Mouse (Mus musculus) midbrain, embryonic 14.5 days (tissue): ENCODE results near the gene P2ry14. TPM values are rescaled to one million over a fixed set of nuclear protein-coding genes. Genes with fewer than 3 reads are reported as not detected.
"Not testable (repeated sequence)": the region's sequence is repeated elsewhere in the genome, so short reads cannot be mapped to it uniquely, and the experiment has no call there.

Source experiments
- ATAC-seq: fragments of 200-750 bp; cut with Nextera tagmentation; 2 replicates; pipeline ENCODE4 v1.8.0; 2017; ENCODE audit warnings: moderate number of reproducible peaks, moderate library complexity; ENCODE audit not compliant: low FRiP score, low TSS enrichment
- DNase-seq: peaks from one replicate; pipeline ENCODE4 v3.0.0-alpha.2; 2015
- H3K27ac ChIP-seq: fragments of 300-500 bp; sonication (generic); replicated peaks from 2 replicates; pipeline ENCODE4 v1.5.1; 2014; ENCODE audit warnings: mild to moderate bottlenecking, low read depth, low read length, moderate library complexity
- H3K27me3 ChIP-seq: fragments of 300-500 bp; sonication (generic); 2 replicates; pipeline ENCODE4 v1.6.1; 2014; ENCODE audit warnings: low read length, control low read depth, mixed read lengths; ENCODE audit not compliant: control insufficient read depth, insufficient read depth
- H3K36me3 ChIP-seq: fragments of 300-500 bp; sonication (generic); 2 replicates; pipeline ENCODE4 v1.6.1; 2014; ENCODE audit warnings: low read length, control low read depth; ENCODE audit not compliant: control insufficient read depth, insufficient read depth
- H3K4me1 ChIP-seq: fragments of 300-500 bp; sonication (generic); 2 replicates; pipeline ENCODE4 v1.6.1; 2014; ENCODE audit warnings: mild to moderate bottlenecking, antibody characterized with exemption, low read length, control low read depth; ENCODE audit not compliant: control insufficient read depth, insufficient read depth
- H3K4me2 ChIP-seq: fragments of 300-500 bp; sonication (generic); 2 replicates; pipeline ENCODE4 v1.6.1; 2014; ENCODE audit warnings: mild to moderate bottlenecking, low read length, moderate library complexity
- H3K4me3 ChIP-seq: fragments of 300-500 bp; sonication (generic); replicated peaks from 2 replicates; pipeline ENCODE4 v1.5.1; 2014; ENCODE audit warnings: low read depth, low read length
- H3K9ac ChIP-seq: fragments of 300-500 bp; sonication (generic); replicated peaks from 2 replicates; pipeline ENCODE4 v1.6.1; 2014; ENCODE audit warnings: mild to moderate bottlenecking, low read length, moderate library complexity
- H3K9me3 ChIP-seq: fragments of 300-500 bp; sonication (generic); 2 replicates; pipeline ENCODE4 v1.6.1; 2016; ENCODE audit warnings: low read length, control low read depth, mixed read lengths; ENCODE audit not compliant: control insufficient read depth
- WGBS: fragments of 180-500 bp; shearing (Covaris S2); extraction: QIAGEN DNeasy Blood & Tissue Kit; methylation state at CpG from one replicate; pipeline ENCODE4 v1.1.7; 2014; 5-methylcytosine and 5-hydroxymethylcytosine counted together
- polyA plus RNA-seq: library from polyadenylated mRNA; unstranded; fragments of >200 nt; fragmentation: Nextera tagmentation; extraction: Ambion mirVana; gene quantifications from 2 replicates; pipeline ENCODE4 v1.2.1, GENCODE M21; 2014

P2ry14 gene
- polyA plus RNA-seq, 1 experiment from 2014 or later = 4.1 TPM

DNA sequence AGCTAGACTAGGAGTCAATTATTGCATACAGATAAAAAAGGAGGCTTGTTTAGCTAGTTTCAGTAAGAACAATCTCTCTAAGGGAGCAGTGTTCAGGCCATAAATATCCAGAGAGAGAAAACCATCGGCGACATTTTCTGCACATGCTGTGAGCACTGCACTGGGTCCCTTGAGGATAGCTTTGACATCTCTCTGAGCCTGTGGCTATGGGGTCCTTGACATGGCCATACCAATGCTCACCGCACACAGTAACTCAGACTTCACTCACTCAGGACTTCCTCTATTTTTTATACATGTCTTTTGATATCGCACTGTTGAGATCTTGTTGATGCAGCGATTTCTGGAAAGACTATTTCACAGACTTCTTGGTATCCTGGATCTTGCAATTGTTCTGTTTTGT is 3.6 kb upstream of the P2ry14 start:
- no peaks in the 10 kb centered on the region for H3K9me3 ChIP-seq
- DNase-seq = no peak
- no peak overlapping the region for H3K27ac ChIP-seq
- 99% methylated on average over 5 of the region's 5 CpGs for WGBS
- H3K36me3 ChIP-seq = no peaks in the 10 kb centered on the region
- no peak overlapping the region for H3K4me3 ChIP-seq
- H3K4me2 ChIP-seq = no peak overlapping the region
- no peak for ATAC-seq
- H3K4me1 ChIP-seq = no peaks in the 10 kb centered on the region
- H3K27me3 ChIP-seq = no peaks in the 10 kb centered on the region
- H3K9ac ChIP-seq = no peak overlapping the region

DNA sequence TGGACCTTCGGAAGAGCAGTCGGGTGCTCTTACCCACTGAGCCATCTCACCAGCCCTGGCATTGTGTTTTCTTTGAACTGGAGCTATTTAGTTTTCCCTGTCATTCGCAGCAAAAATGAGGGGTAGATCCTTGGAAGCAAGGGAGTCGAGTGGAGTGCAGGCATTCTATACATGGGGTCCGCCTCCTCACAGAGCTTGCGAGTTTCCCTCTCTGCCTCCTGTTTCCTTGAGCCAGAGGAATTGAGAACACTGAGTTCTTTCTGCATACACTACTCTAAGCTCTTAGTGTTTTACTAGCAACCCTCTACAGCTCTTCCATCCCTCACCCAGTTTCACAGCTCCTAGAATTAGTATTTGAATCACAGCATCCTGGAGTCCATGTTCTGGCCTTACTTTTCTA is 2.0 kb upstream of the P2ry14 start:
- no peaks in the 10 kb centered on the region for H3K36me3 ChIP-seq
- 95% methylated on average over 6 of the region's 6 CpGs for WGBS

DNA sequence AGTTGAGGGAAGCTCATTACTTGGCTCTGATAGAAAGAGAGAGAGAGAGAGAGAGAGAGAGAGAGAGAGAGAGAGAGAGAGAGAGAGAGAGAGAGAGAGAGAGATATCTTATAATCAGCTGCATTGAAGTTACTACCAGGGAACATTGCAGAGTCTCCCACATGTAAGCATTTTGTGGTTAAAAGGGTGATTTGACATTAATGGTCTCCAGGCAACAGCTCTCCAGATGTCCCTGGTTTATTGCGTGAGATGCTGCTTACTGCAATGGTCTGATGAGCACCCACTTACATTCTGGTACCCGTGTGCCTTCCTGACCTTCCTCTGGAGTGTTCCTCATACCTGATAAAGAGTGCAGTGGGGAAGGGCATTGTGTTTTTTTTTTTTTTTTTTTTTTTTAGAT is 1.5 kb upstream of the P2ry14 start:
- H3K4me2 ChIP-seq = no peak overlapping the region
- no peak for ATAC-seq
- H3K9me3 ChIP-seq = no peaks in the 10 kb centered on the region
- H3K36me3 ChIP-seq = no peaks in the 10 kb centered on the region
- WGBS = 92% methylated on average over 2 of the region's 2 CpGs
- no peak overlapping the region for H3K4me3 ChIP-seq
- H3K4me1 ChIP-seq = no peaks in the 10 kb centered on the region
- H3K27me3 ChIP-seq = no peaks in the 10 kb centered on the region
- H3K9ac ChIP-seq = no peak overlapping the region
- no peak for DNase-seq
- no peak overlapping the region for H3K27ac ChIP-seq

More for the DNA sequence above, 2.0 kb upstream of the P2ry14 start:
- H3K4me1 ChIP-seq = no peaks in the 10 kb centered on the region
- no peak for DNase-seq
- H3K9me3 ChIP-seq = no peaks in the 10 kb centered on the region
- no peak overlapping the region for H3K27ac ChIP-seq
- no peak overlapping the region for H3K4me2 ChIP-seq
- no peak for ATAC-seq
- no peaks in the 10 kb centered on the region for H3K27me3 ChIP-seq
- H3K4me3 ChIP-seq = no peak overlapping the region
- no peak overlapping the region for H3K9ac ChIP-seq

DNA sequence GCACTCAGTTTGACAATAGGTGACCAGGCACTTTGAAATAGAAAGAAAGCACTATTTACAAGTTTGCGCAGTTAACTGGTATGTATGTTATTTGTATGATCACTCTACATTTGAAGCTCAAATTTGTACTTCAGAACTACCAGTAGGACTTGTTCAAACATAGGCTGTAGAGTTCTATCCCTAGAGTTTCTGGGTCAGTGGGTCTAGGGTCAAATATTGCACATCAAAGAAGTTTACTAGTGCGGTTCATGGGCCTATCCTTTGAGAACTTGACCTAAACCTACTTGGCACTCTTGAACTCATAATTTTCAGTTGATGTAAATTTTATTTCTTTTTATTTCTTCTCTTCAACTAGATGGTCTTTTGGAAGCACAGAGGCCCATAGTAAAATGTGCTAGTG is 2.8 kb downstream of the P2ry14 start:
- ATAC-seq = no peak
- H3K27ac ChIP-seq = no peak overlapping the region
- no peaks in the 10 kb centered on the region for H3K4me1 ChIP-seq
- 95% methylated on average over 2 of the region's 2 CpGs for WGBS
- no peak for DNase-seq
- no peaks in the 10 kb centered on the region for H3K36me3 ChIP-seq
- H3K9ac ChIP-seq = no peak overlapping the region
- no peaks in the 10 kb centered on the region for H3K9me3 ChIP-seq
- H3K4me2 ChIP-seq = no peak overlapping the region
- H3K4me3 ChIP-seq = no peak overlapping the region
- no peaks in the 10 kb centered on the region for H3K27me3 ChIP-seq

DNA sequence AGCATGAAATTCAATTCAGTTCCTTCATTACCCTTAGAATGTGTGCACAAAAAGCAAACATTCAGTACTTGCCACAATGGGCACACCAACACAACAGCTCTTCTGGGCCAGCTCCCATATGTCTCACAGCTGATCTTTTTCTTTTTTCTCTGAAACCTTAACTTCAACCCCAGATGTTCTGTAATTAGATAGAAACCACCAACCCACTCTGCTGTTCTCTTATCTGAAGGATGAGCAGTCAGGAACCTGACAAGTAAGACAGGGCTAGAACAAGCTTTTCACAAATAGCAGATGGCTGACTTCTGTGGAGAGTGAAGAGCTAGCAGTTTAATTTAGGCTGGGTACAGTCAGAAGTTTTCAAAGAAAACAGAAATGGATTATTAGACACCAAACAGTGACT is 3.8 kb downstream of the P2ry14 start:
- no peak overlapping the region for H3K4me2 ChIP-seq
- no peak overlapping the region for H3K27ac ChIP-seq
- H3K9ac ChIP-seq = no peak overlapping the region
- H3K27me3 ChIP-seq = no peaks in the 10 kb centered on the region
- H3K4me1 ChIP-seq = no peaks in the 10 kb centered on the region
- no peak overlapping the region for H3K4me3 ChIP-seq
- no peak for ATAC-seq
- DNase-seq = no peak
- H3K9me3 ChIP-seq = no peaks in the 10 kb centered on the region
- H3K36me3 ChIP-seq = no peaks in the 10 kb centered on the region

DNA sequence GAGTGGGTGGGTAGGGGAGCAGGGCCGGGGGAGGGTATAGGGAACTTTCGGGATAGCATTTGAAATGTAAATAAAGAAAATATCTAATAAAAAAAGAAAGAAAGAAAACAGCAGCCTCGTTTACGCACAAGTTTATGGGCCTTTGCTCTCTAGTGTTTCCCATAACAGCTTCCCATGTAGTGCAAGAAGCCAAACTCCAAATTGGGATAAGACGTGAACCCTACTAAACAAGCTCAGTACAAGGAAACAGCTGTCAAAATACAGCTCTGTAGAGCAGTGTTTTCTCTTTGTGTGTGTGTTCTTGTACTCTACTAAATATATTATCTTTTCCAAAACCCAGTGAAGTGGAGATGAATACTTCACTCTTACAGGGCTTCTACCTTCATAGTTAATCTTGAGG is 8.2 kb downstream of the P2ry14 start:
- H3K4me3 ChIP-seq = no peak overlapping the region
- WGBS = 90% methylated on average over 5 of the region's 5 CpGs
- H3K27ac ChIP-seq = no peak overlapping the region
- H3K36me3 ChIP-seq = no peaks in the 10 kb centered on the region
- H3K4me2 ChIP-seq = no peak overlapping the region
- DNase-seq = no peak
- H3K4me1 ChIP-seq = no peaks in the 10 kb centered on the region
- no peaks in the 10 kb centered on the region for H3K9me3 ChIP-seq
- no peak overlapping the region for H3K9ac ChIP-seq
- no peaks in the 10 kb centered on the region for H3K27me3 ChIP-seq
- no peak for ATAC-seq

DNA sequence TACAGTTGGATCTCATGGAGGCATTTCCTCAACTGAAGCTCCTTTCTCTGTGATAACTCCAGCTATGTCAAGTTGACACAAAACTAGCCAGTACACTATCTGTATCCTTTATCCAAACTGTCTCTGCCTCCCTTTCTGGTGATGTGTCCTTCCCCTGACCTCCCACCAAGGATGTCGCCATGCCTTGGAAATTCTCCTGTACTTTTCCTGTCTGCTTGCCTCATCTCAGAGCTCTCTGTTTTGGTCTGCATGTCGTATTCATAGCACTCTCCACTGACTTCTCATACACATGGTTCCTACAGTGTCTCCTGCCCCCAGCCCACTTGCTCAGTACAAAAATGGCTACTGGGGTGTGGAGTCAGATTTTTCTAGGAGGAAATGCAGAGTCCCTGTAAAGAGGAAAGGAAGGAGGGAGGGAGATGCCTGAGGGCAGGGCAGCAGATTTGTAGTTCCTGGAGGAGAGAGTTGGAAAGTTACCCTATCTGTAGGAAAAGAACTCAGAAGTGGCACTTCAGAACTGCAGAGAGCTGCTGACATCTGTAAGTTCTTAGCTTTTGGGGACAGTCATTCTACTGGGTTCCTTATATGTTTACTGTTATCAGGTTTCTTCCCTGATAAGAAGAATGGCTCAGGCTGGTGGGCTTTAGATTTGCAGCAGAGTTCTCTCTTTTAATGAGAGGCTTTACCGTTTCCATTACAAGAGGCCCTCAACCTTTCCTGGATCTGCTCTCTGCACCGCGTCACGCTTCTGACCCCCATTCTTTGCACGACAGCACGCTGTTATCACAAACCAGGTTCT is 11.7 kb downstream of the P2ry14 start:
- H3K4me3 ChIP-seq = no peak overlapping the region
- no peak for DNase-seq
- H3K36me3 ChIP-seq = no peaks in the 10 kb centered on the region
- ATAC-seq = no peak
- H3K9me3 ChIP-seq = no peaks in the 10 kb centered on the region
- no peak overlapping the region for H3K4me2 ChIP-seq
- WGBS = 84% methylated on average over 8 of the region's 8 CpGs
- no peak overlapping the region for H3K9ac ChIP-seq
- H3K27me3 ChIP-seq = no peaks in the 10 kb centered on the region
- no peak overlapping the region for H3K27ac ChIP-seq
- H3K4me1 ChIP-seq = no peaks in the 10 kb centered on the region

DNA sequence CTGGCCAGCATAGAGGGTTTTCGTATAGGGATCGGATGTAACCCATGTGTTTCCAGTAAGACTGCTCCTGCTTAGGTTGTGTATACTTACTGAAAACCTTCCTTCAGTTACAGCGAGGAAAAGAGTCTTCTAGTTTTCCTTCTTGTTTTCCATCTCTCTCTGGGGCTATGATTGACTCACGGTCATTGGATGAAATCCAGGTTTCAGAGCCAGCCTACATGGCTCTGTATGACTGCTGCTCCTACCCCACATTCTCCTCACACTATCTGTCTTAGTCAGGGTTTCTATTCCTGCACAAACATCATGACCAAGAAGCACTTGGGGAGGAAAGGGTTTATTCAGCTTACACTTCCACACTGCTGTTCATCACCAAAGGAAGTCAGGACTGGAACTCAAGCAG is 12.5 kb downstream of the P2ry14 start:
- not testable (repeated sequence) for H3K36me3 ChIP-seq, H3K4me2 ChIP-seq, H3K27me3 ChIP-seq, DNase-seq, H3K9ac ChIP-seq, H3K27ac ChIP-seq, ATAC-seq, H3K9me3 ChIP-seq, H3K4me1 ChIP-seq, H3K4me3 ChIP-seq
- 99% methylated on average over 4 of the region's 4 CpGs for WGBS

DNA sequence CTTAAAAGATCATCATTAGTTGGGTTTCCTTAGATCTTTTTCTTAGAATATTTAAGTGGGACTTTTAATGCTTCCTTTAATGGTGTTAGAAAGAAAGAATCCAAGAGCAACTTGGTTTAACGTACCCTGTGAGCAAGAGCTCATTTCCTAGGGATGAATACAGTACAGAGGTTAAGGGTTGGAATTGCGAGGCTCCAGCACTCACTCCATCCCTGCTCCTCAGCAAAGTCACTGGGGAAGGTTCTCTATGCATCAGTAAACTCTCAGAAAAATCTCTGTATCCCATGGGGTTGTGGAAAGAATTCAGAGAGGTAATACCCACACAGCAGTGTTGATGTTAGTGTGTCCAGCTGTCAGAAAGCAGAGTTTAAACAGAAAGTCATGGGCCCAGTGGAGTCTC is 13.3 kb downstream of the P2ry14 start:
- H3K9me3 ChIP-seq = no peaks in the 10 kb centered on the region
- H3K4me1 ChIP-seq = no peaks in the 10 kb centered on the region
- ATAC-seq = no peak
- no peaks in the 10 kb centered on the region for H3K27me3 ChIP-seq
- H3K27ac ChIP-seq = no peak overlapping the region
- WGBS = 89% methylated on average over 2 of the region's 2 CpGs
- H3K9ac ChIP-seq = no peak overlapping the region
- no peaks in the 10 kb centered on the region for H3K36me3 ChIP-seq
- no peak overlapping the region for H3K4me2 ChIP-seq
- H3K4me3 ChIP-seq = no peak overlapping the region
- DNase-seq = no peak
